Mouse (Mus musculus) WW6 (cell line): Measurements from ENCODE around the gene Igsf3.

Source experiments
- DNase-seq: peaks from one replicate; pipeline ENCODE4 v3.0.0-alpha.2; 2013; ENCODE audit warnings: low read depth, low spot score

Igsf3 gene

GRCm38 (mm10) chr3:101444437-101444836 lies 67.6 kb downstream of the Igsf3 start:
- no peak for DNase-seq

GRCm38 (mm10) chr3:101447239-101447638 lies 70.4 kb downstream of the Igsf3 start:
- DNase-seq = no peak

- DNase-seq = no peak
Observed at GRCm38 (mm10) chr3:101448765-101449164, 71.9 kb downstream of the Igsf3 start.

- DNase-seq = no peak
Observed at GRCm38 (mm10) chr3:101450811-101451428, 74.0 kb downstream of the Igsf3 start.

- DNase-seq = no peak
Observed at GRCm38 (mm10) chr3:101460618-101461017, 83.7 kb downstream of the Igsf3 start.

GRCm38 (mm10) chr3:101461046-101461445 lies 84.2 kb downstream of the Igsf3 start:
- no peak for DNase-seq

GRCm38 (mm10) chr3:101461816-101462215 lies 84.9 kb downstream of the Igsf3 start:
- DNase-seq = no peak

GRCm38 (mm10) chr3:101462294-101462693 lies 85.4 kb downstream of the Igsf3 start:
- DNase-seq = peak; percentile 33

- DNase-seq = no peak
Observed at GRCm38 (mm10) chr3:101463491-101463890, 86.6 kb downstream of the Igsf3 start.

GRCm38 (mm10) chr3:101469675-101470074 lies 92.8 kb downstream of the Igsf3 start:
- DNase-seq = no peak

- DNase-seq = no peak
Observed at GRCm38 (mm10) chr3:101471881-101472280, 95.0 kb downstream of the Igsf3 start.

- no peak for DNase-seq
Observed at GRCm38 (mm10) chr3:101481951-101482350, 105.1 kb downstream of the Igsf3 start.

- no peak for DNase-seq
Observed at GRCm38 (mm10) chr3:101483256-101483983, 106.5 kb downstream of the Igsf3 start.

- DNase-seq = no peak
Observed at GRCm38 (mm10) chr3:101486054-101486765, 109.3 kb downstream of the Igsf3 start.

GRCm38 (mm10) chr3:101487436-101487835 lies 110.6 kb downstream of the Igsf3 start:
- no peak for DNase-seq

GRCm38 (mm10) chr3:101488204-101488603 lies 111.3 kb downstream of the Igsf3 start:
- no peak for DNase-seq

GRCm38 (mm10) chr3:101490515-101490914 lies 113.6 kb downstream of the Igsf3 start:
- DNase-seq = no peak

GRCm38 (mm10) chr3:101492908-101493307 lies 116.0 kb downstream of the Igsf3 start:
- DNase-seq = no peak

- peak; percentile 70 for DNase-seq
Observed at GRCm38 (mm10) chr3:101493937-101494459, 117.1 kb downstream of the Igsf3 start.

- no peak for DNase-seq
Observed at GRCm38 (mm10) chr3:101497432-101498030, 120.6 kb downstream of the Igsf3 start.

GRCm38 (mm10) chr3:101499906-101500305 lies 123.0 kb downstream of the Igsf3 start:
- DNase-seq = no peak
